Mouse (Mus musculus): ENCODE measurements around the gene Ptrhd1. TPM values are rescaled to one million over a fixed set of nuclear protein-coding genes. Genes with fewer than 3 reads are reported as not detected.

The Ptrhd1 gene
- total RNA-seq, 4 experiments from 2014 or later = 7.4 to 9.6 (median 8.6) TPM

GRCm38 (mm10) chr12:4243805-4244204 is 10.0 kb downstream of the Ptrhd1 start:
- no peak for DNase-seq (ENCODE audit: low spot score in 2 of 2)

GRCm38 (mm10) chr12:4245742-4246141 is 11.9 kb downstream of the Ptrhd1 start:
- DNase-seq (ENCODE audit: low spot score in 2 of 2) = no peak

GRCm38 (mm10) chr12:4249786-4250185 is 16.0 kb downstream of the Ptrhd1 start:
- DNase-seq (ENCODE audit: low spot score in 2 of 2) = no peak

GRCm38 (mm10) chr12:4252742-4253655 is 19.2 kb downstream of the Ptrhd1 start:
- DNase-seq (ENCODE audit: low spot score in 2 of 2) = no peak

GRCm38 (mm10) chr12:4267765-4268164 is 33.9 kb downstream of the Ptrhd1 start:
- DNase-seq (ENCODE audit: low spot score in 2 of 2) = no peak

GRCm38 (mm10) chr12:4271078-4271477 is 37.3 kb downstream of the Ptrhd1 start:
- no peak for DNase-seq (ENCODE audit: low spot score in 2 of 2)

- DNase-seq (ENCODE audit: low spot score in 2 of 2) = no peak
Measured at GRCm38 (mm10) chr12:4278978-4279755, 45.3 kb downstream of the Ptrhd1 start.

GRCm38 (mm10) chr12:4279878-4280277 is 46.1 kb downstream of the Ptrhd1 start:
- no peak for DNase-seq (ENCODE audit: low spot score in 2 of 2)

- no peak for DNase-seq (ENCODE audit: low spot score in 2 of 2)
Measured at GRCm38 (mm10) chr12:4285186-4285585, 51.4 kb downstream of the Ptrhd1 start.

Other genes starting within 250 kb of the Ptrhd1 start
- gene Efr3b, start 195.1 kb upstream of the Ptrhd1 start, total RNA-seq (2022) = 100 to 1,000 TPM; 116 to 119 (median 117) TPM
- gene Dnajc27, start 151.4 kb upstream of the Ptrhd1 start, total RNA-seq (2022) = 100 to 1,000 TPM in 2 of 4 experiments, 10 to 100 TPM in 2; 90.1 to 105 (median 99.9) TPM
- 10 to 100 TPM; 49.8 to 53.5 (median 52.1) TPM for gene Adcy3, start 100.9 kb upstream of the Ptrhd1 start, total RNA-seq (2022)
- 1 to 10 TPM; 3.7 to 6.1 (median 4.3) TPM for gene Cenpo, start 267 bp downstream of the Ptrhd1 start, total RNA-seq (2022)
- 100 to 1,000 TPM; 104 to 121 (median 107) TPM for gene Ncoa1, start 243.2 kb downstream of the Ptrhd1 start, total RNA-seq (2022)